Comparison of ENCODE assay signal across 24 mouse cellular contexts in the genomic region with DNA sequence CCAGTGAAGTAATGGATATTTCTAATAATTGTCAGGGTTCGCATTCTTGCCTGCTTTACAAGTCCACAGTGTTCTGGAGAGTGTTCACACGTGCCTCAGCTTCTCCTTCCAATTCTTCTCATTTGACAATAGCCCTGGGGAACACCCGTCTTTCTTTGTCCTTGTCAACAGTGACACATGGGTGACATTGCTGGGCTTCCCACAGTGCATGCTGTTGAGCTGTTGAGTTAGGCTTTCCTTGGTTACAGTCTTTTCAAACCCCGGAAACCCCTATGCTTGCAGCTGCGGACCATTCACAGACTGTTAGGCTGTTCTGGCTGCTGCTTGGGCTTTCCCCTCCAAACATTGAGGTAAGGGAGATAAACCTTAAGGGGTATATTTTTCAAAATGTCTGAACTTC.
DNase-seq lines count a peak whose midpoint lies in the region; ATAC-seq lines count a peak whose summit lies in the region.
"Had no signal": no experiment of that assay in that cellular context is flagged by ENCODE, and none has a peak within 500 bp of the region (broad histone marks: within the 10 kb centered on the region; RNA-seq: fewer than 3 reads in every experiment).

No protein-coding gene starts in this region.

- ATAC-seq in heart, embryonic 12.5 days (ENCODE audit: insufficient number of reproducible peaks, low FRiP score), result no peak
- ATAC-seq in heart, embryonic 15.5 days (replicated peaks; ENCODE audit: insufficient number of reproducible peaks, insufficient read depth, low FRiP score, low read depth), result no peak
- ATAC-seq in intestine, embryonic 15.5 days, result no peak
- ATAC-seq: activated CD4-positive, CD25-positive, alpha-beta regulatory T cell, adult 4 months; forebrain, embryonic 15.5 days; hindbrain, embryonic 16.5 days; intestine, embryonic 16.5 days had no signal

- H3K4me2 ChIP-seq in heart, embryonic 12.5 days, result no peak overlapping the region
- no peak overlapping the region for H3K4me2 ChIP-seq in heart, embryonic 15.5 days
- H3K4me2 ChIP-seq in intestine, embryonic 15.5 days (replicated peaks), result no peak overlapping the region
- H3K4me2 ChIP-seq: embryonic facial prominence, embryonic 13.5 days; forebrain, embryonic 12.5 days; forebrain, embryonic 15.5 days; heart, embryonic 11.5 days; hindbrain, embryonic 13.5 days had no signal

- no peak for DNase-seq in heart, postnatal 14 days
- no peak for DNase-seq in heart, postnatal 36 days
- peak; percentile 24 for DNase-seq in retina, postnatal 1 day
- DNase-seq in retina, embryonic 14.5 days (ENCODE audit: low spot score), result no peak
- DNase-seq: adrenal gland, adult 8-10 months; adrenal gland, postnatal 25 days; cerebellum, adult 11-12 months; embryo, embryonic 11 days; gastrocnemius, postnatal 25 days; kidney, adult 18-20 months had no signal

- 68% methylated on average over 5 of the region's 5 CpGs for WGBS in heart, embryonic 12.5 days
- 58% methylated on average over 5 of the region's 5 CpGs for WGBS in heart, embryonic 15.5 days
- WGBS in intestine, embryonic 15.5 days, result 80% methylated on average over 5 of the region's 5 CpGs

- H3K9me3 ChIP-seq in heart, embryonic 12.5 days (replicated peaks), result no peaks in the 10 kb centered on the region
- H3K9me3 ChIP-seq in heart, embryonic 15.5 days (replicated peaks), result no peaks in the 10 kb centered on the region
- no peaks in the 10 kb centered on the region for H3K9me3 ChIP-seq in intestine, embryonic 15.5 days
- H3K9me3 ChIP-seq: embryonic facial prominence, embryonic 10.5 days; embryonic facial prominence, embryonic 13.5 days; forebrain, embryonic 12.5 days; forebrain, embryonic 15.5 days; hindbrain, embryonic 10.5 days; hindbrain, embryonic 13.5 days had no signal

- no peak overlapping the region for H3K4me3 ChIP-seq in heart, embryonic 12.5 days
- H3K4me3 ChIP-seq in heart, embryonic 15.5 days, result no peak overlapping the region
- no peak overlapping the region for H3K4me3 ChIP-seq in intestine, embryonic 15.5 days (replicated peaks)
- H3K4me3 ChIP-seq: embryonic facial prominence, embryonic 10.5 days; embryonic facial prominence, embryonic 13.5 days; erythroblast, embryonic 14.5 days; forebrain, embryonic 12.5 days; forebrain, embryonic 15.5 days; hindbrain, embryonic 10.5 days; hindbrain, embryonic 13.5 days had no signal

- H3K36me3 ChIP-seq in heart, embryonic 12.5 days, result no peaks in the 10 kb centered on the region
- no peaks in the 10 kb centered on the region for H3K36me3 ChIP-seq in heart, embryonic 15.5 days
- no peaks in the 10 kb centered on the region for H3K36me3 ChIP-seq in intestine, embryonic 15.5 days
- H3K36me3 ChIP-seq: embryonic facial prominence, embryonic 10.5 days; embryonic facial prominence, embryonic 13.5 days; forebrain, embryonic 12.5 days; forebrain, embryonic 15.5 days; hindbrain, embryonic 10.5 days; hindbrain, embryonic 13.5 days had no signal

- peaks cover 29% of the 10 kb centered on the region for H3K4me1 ChIP-seq in heart, embryonic 12.5 days (replicated peaks)
- peaks cover 15% of the 10 kb centered on the region for H3K4me1 ChIP-seq in heart, embryonic 15.5 days (replicated peaks)
- no peaks in the 10 kb centered on the region for H3K4me1 ChIP-seq in intestine, embryonic 15.5 days (replicated peaks)
- H3K4me1 ChIP-seq: embryonic facial prominence, embryonic 13.5 days; forebrain, embryonic 15.5 days had no signal

- intact Hi-C loops in heart, postnatal 14 days (cut with DNase I), result no loop called here
- intact Hi-C loops in heart, postnatal 36 days (cut with DNase I), result no loop called here

- no peak overlapping the region for H3K9ac ChIP-seq in heart, embryonic 12.5 days
- H3K9ac ChIP-seq in heart, embryonic 15.5 days, result no peak overlapping the region
- no peak overlapping the region for H3K9ac ChIP-seq in intestine, embryonic 15.5 days
- H3K9ac ChIP-seq: embryonic facial prominence, embryonic 13.5 days; forebrain, embryonic 12.5 days; forebrain, embryonic 15.5 days; hindbrain, embryonic 13.5 days had no signal

- H3K27ac ChIP-seq in heart, embryonic 12.5 days (ENCODE audit: poor library complexity, severe bottlenecking), result 0 out of 2 replicates have a peak overlapping the region, but pooled peaks have one; percentile 63
- H3K27ac ChIP-seq in heart, embryonic 15.5 days, result peak overlapping the region; percentile 78
- H3K27ac ChIP-seq in intestine, embryonic 15.5 days, result no peak overlapping the region
- H3K27ac ChIP-seq: embryonic facial prominence, embryonic 10.5 days; embryonic facial prominence, embryonic 13.5 days; forebrain, embryonic 12.5 days; forebrain, embryonic 15.5 days; hindbrain, embryonic 10.5 days; hindbrain, embryonic 13.5 days had no signal

- H3K27me3 ChIP-seq in heart, embryonic 12.5 days (replicated peaks), result no peaks in the 10 kb centered on the region
- no peaks in the 10 kb centered on the region for H3K27me3 ChIP-seq in heart, embryonic 15.5 days
- no peaks in the 10 kb centered on the region for H3K27me3 ChIP-seq in intestine, embryonic 15.5 days (replicated peaks)
- H3K27me3 ChIP-seq: embryonic facial prominence, embryonic 13.5 days; forebrain, embryonic 12.5 days; forebrain, embryonic 15.5 days; hindbrain, embryonic 13.5 days had no signal
